Mouse (Mus musculus): ENCODE measurements around the gene Plekhg2. TPM values are rescaled to one million over a fixed set of nuclear protein-coding genes. Genes with fewer than 3 reads are reported as not detected.

Gene Plekhg2
- polyA plus RNA-seq, 1 experiment = not detected

- Histone ChIP-seq H3K27ac (ENCODE audit: insufficient read depth, low read depth, low read length) (peak within 1 kb of the TSS; percentile 94), H3K4me1 (ENCODE audit: control insufficient read depth, insufficient read depth, low read length) (peaks cover 55% of the 10 kb centered on the region), H3K4me3 (ENCODE audit: insufficient read depth, low read depth, low read length) (peak within 1 kb of the TSS; percentile 52)
- 57% methylated on average over 17 of the region's 17 CpGs for WGBS
- no peak for TF ChIP-seq CTCF (IDR thresholded peaks at IDR 0.05; ENCODE audit: insufficient read depth, low read depth, low read length)
- TF ChIP-seq POLR2A (IDR thresholded peaks at IDR 0.05; ENCODE audit: insufficient read depth, low read depth, low read length) = no peak
These were observed 8.0 kb upstream of the Plekhg2 start, which contains the start of gene Zfp36 for GRCm38 (mm10) chr7:28380237-28381016. Zfp36 (minus strand) TSS chr7:28380253.

GRCm38 (mm10) chr7:28378769-28379651, 6.6 kb upstream of the Plekhg2 start:
- WGBS = 8% methylated on average over 53 of the region's 53 CpGs
- Histone ChIP-seq H3K4me1 (ENCODE audit: control insufficient read depth, insufficient read depth, low read length) (peaks cover 55% of the 10 kb centered on the region), H3K4me3 (ENCODE audit: insufficient read depth, low read depth, low read length) (peak overlapping the region; percentile 52), H3K27ac (ENCODE audit: insufficient read depth, low read depth, low read length) (peak overlapping the region; percentile 70)
- TF ChIP-seq CTCF (IDR thresholded peaks at IDR 0.05; ENCODE audit: insufficient read depth, low read depth, low read length) (no peak), POLR2A (IDR thresholded peaks at IDR 0.05; ENCODE audit: insufficient read depth, low read depth, low read length) (peak; percentile 55; the same call in 1 of the 2 replicates)

GRCm38 (mm10) chr7:28378066-28378690, 5.8 kb upstream of the Plekhg2 start:
- Histone ChIP-seq H3K27ac (ENCODE audit: insufficient read depth, low read depth, low read length) (peak overlapping the region; percentile 66; the same call in 1 of the 2 replicates), H3K4me1 (ENCODE audit: control insufficient read depth, insufficient read depth, low read length) (peaks cover 52% of the 10 kb centered on the region), H3K4me3 (ENCODE audit: insufficient read depth, low read depth, low read length) (peak overlapping the region; percentile 52)
- TF ChIP-seq CTCF (IDR thresholded peaks at IDR 0.05; ENCODE audit: insufficient read depth, low read depth, low read length) = no peak
- 63% methylated on average over 32 of the region's 32 CpGs for WGBS

GRCm38 (mm10) chr7:28377190-28378065, 5.0 kb upstream of the Plekhg2 start:
- TF ChIP-seq POLR2A (IDR thresholded peaks at IDR 0.05; ENCODE audit: insufficient read depth, low read depth, low read length) = no peak
- TF ChIP-seq CTCF (IDR thresholded peaks at IDR 0.05; ENCODE audit: insufficient read depth, low read depth, low read length) = no peak
- Histone ChIP-seq H3K4me1 (ENCODE audit: control insufficient read depth, insufficient read depth, low read length) (peaks cover 46% of the 10 kb centered on the region), H3K27ac (ENCODE audit: insufficient read depth, low read depth, low read length) (no peak overlapping the region), H3K4me3 (ENCODE audit: insufficient read depth, low read depth, low read length) (peak overlapping the region; percentile 52)
- 80% methylated on average over 18 of the region's 18 CpGs for WGBS

- 13% methylated on average over 30 of the region's 30 CpGs for WGBS
- TF ChIP-seq CTCF (IDR thresholded peaks at IDR 0.05; ENCODE audit: insufficient read depth, low read depth, low read length) = no peak
- no peak for TF ChIP-seq POLR2A (IDR thresholded peaks at IDR 0.05; ENCODE audit: insufficient read depth, low read depth, low read length)
- Histone ChIP-seq H3K27ac (ENCODE audit: insufficient read depth, low read depth, low read length) (peak overlapping the region; percentile 10; the same call in 1 of the 2 replicates), H3K4me1 (ENCODE audit: control insufficient read depth, insufficient read depth, low read length) (peaks cover 41% of the 10 kb centered on the region), H3K4me3 (ENCODE audit: insufficient read depth, low read depth, low read length) (peak overlapping the region; percentile 44)
These were observed 3.8 kb upstream of the Plekhg2 start for GRCm38 (mm10) chr7:28376011-28376771.

GRCm38 (mm10) chr7:28375176-28375921, 3.0 kb upstream of the Plekhg2 start:
- H3K4me3 ChIP-seq (ENCODE audit: insufficient read depth, low read depth, low read length) = peak overlapping the region; percentile 44
- H3K27ac ChIP-seq (ENCODE audit: insufficient read depth, low read depth, low read length) = peak overlapping the region; percentile 72
- no peak for TF ChIP-seq CTCF (IDR thresholded peaks at IDR 0.05; ENCODE audit: insufficient read depth, low read depth, low read length)
- no peak for TF ChIP-seq POLR2A (IDR thresholded peaks at IDR 0.05; ENCODE audit: insufficient read depth, low read depth, low read length)
- peaks cover 37% of the 10 kb centered on the region for H3K4me1 ChIP-seq (ENCODE audit: control insufficient read depth, insufficient read depth, low read length)
- under 1% methylated on average over 35 of the region's 36 CpGs for WGBS

- no peak overlapping the region for H3K4me3 ChIP-seq (ENCODE audit: insufficient read depth, low read depth, low read length)
- TF ChIP-seq CTCF (IDR thresholded peaks at IDR 0.05; ENCODE audit: insufficient read depth, low read depth, low read length) (no peak), POLR2A (IDR thresholded peaks at IDR 0.05; ENCODE audit: insufficient read depth, low read depth, low read length) (no peak)
- H3K27ac ChIP-seq (ENCODE audit: insufficient read depth, low read depth, low read length) = no peak overlapping the region
- peaks cover 37% of the 10 kb centered on the region for H3K4me1 ChIP-seq (ENCODE audit: control insufficient read depth, insufficient read depth, low read length)
- WGBS = 73% methylated on average over 10 of the region's 10 CpGs
These were observed 2.2 kb upstream of the Plekhg2 start for GRCm38 (mm10) chr7:28374647-28375046.
